Mouse (Mus musculus) liver, adult 2 months (tissue): ENCODE data around the gene Hist1h3i.
"Not testable (repeated sequence)": the region's sequence is repeated elsewhere in the genome, so short reads cannot be mapped to it uniquely, and the experiment has no call there.

Experiments used
- CTCF ChIP-seq: fragments of 200-500 bp; IDR thresholded peaks from 2 replicates; pipeline ENCODE4 v1.5.1; 2011; ENCODE audit warnings: low read depth, low read length, control low read depth
- POLR2A ChIP-seq: fragments of 200-500 bp; IDR thresholded peaks from 2 replicates; pipeline ENCODE4 v1.6.1; 2011; ENCODE audit warnings: low read length, control low read depth; ENCODE audit not compliant: insufficient read depth; ENCODE audit errors: extremely low read depth

DNA sequence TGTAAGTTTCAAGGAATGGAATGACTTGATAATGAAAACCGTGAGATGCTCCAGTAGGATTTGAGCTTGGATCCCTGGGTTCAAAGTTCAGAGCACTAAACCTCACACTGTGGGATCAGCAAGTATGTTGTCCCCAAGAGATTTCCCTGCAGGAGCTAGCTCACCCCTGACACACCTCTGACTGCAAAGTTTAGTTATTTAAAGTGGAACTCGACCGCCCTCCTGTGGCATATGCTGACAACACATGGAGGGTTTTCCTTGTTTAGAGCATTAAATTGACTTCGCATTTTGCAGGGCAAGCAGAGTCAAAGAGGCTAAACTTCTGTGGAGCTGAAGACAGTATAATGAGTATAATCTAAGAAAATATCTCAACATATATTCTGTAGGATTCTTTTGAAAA, 19.9 kb upstream of the Hist1h3i start:
- not testable (repeated sequence) for TF ChIP-seq CTCF, POLR2A
